Mouse (Mus musculus) midbrain, embryonic 16.5 days (tissue): ENCODE measurements around the gene Tmem171. TPM values are rescaled to one million over a fixed set of nuclear protein-coding genes. Genes with fewer than 3 reads are reported as not detected.
A peak's percentile ranks its signal among the peaks of the same experiment; 100 is the strongest.

Experiments
- ATAC-seq: fragments of 200-750 bp; cut with Nextera tagmentation; 2 replicates; pipeline ENCODE4 v1.8.0; 2017; ENCODE audit warnings: moderate TSS enrichment
- H3K27ac ChIP-seq: fragments of 300-500 bp; sonication (generic); 2 replicates; pipeline ENCODE4 v1.5.1; 2014; ENCODE audit warnings: mild to moderate bottlenecking, low read length, mixed read lengths
- H3K27me3 ChIP-seq: fragments of 300-500 bp; sonication (generic); 2 replicates; pipeline ENCODE4 v1.6.1; 2014; ENCODE audit warnings: low read depth, low read length, mixed read lengths; ENCODE audit not compliant: control insufficient read depth, insufficient read depth
- H3K36me3 ChIP-seq: fragments of 300-500 bp; sonication (generic); 2 replicates; pipeline ENCODE4 v1.6.1; 2014; ENCODE audit warnings: mild to moderate bottlenecking, low read length, moderate library complexity, mixed read lengths; ENCODE audit not compliant: control insufficient read depth, insufficient read depth
- H3K4me1 ChIP-seq: fragments of 300-500 bp; sonication (generic); 2 replicates; pipeline ENCODE4 v1.6.1; 2014; ENCODE audit warnings: mild to moderate bottlenecking, low read length, mixed read lengths; ENCODE audit not compliant: control insufficient read depth, insufficient read depth
- H3K4me2 ChIP-seq: fragments of 300-500 bp; sonication (generic); 2 replicates; pipeline ENCODE4 v1.6.1; 2014; ENCODE audit warnings: mild to moderate bottlenecking, low read length, mixed read lengths
- H3K4me3 ChIP-seq: fragments of 300-500 bp; sonication (generic); 2 replicates; pipeline ENCODE4 v1.5.1; 2014; ENCODE audit warnings: low read depth, mild to moderate bottlenecking, low read length, moderate library complexity, mixed read lengths
- H3K9ac ChIP-seq: fragments of 300-500 bp; sonication (generic); 2 replicates; pipeline ENCODE4 v1.6.1; 2014; ENCODE audit warnings: low read depth, low read length, mixed read lengths
- H3K9me3 ChIP-seq: fragments of 300-500 bp; sonication (generic); replicated peaks from 2 replicates; pipeline ENCODE4 v1.6.1; 2014; ENCODE audit warnings: mild to moderate bottlenecking, low read length, mixed read lengths; ENCODE audit not compliant: control insufficient read depth, poor library complexity, severe bottlenecking
- WGBS: fragments of 180-500 bp; shearing (Covaris S2); extraction: QIAGEN DNeasy Blood & Tissue Kit; methylation state at CpG from one replicate; pipeline ENCODE4 v1.1.7; 2014; 5-methylcytosine and 5-hydroxymethylcytosine counted together
- polyA plus RNA-seq: library from polyadenylated mRNA; unstranded; fragments of >200 nt; fragmentation: Nextera tagmentation; extraction: Ambion mirVana; gene quantifications from 2 replicates; pipeline ENCODE4 v1.2.1, GENCODE M21; 2015

Gene Tmem171
- polyA plus RNA-seq, 1 experiment from 2014 or later: not detected

DNA sequence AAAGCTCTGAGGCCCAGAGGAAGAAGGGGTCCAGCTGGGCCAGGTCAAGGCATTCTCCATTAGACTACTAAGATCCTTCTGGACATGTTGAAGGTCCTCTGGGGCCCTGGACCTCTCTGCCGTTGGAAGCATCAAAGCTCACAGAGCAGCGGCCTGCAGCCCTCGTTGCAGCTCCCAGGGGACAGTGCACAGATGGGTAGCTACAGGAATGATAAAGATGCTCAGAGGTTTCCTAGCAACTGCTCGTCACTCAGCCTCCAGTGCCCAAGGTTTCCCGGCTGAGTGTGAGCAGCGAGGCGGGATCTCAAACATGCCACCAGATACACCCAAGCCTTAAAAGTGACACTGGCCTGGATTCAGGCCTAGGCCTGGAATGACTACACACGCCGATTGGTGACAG, 6.7 kb downstream of the Tmem171 start:
- H3K9me3 ChIP-seq: no peaks in the 10 kb centered on the region
- peak; percentile 66; the same call in 1 of the 2 replicates for ATAC-seq
- no peak overlapping the region for H3K4me3 ChIP-seq
- no peak overlapping the region for H3K27ac ChIP-seq
- no peak overlapping the region for H3K9ac ChIP-seq
- no peaks in the 10 kb centered on the region for H3K27me3 ChIP-seq
- no peak overlapping the region for H3K4me2 ChIP-seq
- WGBS: 32% methylated on average over 9 of the region's 9 CpGs
- peaks cover 2% of the 10 kb centered on the region; the same call in 1 of the 2 replicates for H3K4me1 ChIP-seq
- H3K36me3 ChIP-seq: no peaks in the 10 kb centered on the region

GRCm38 (mm10) chr13:98684144-98684900, 10.3 kb downstream of the Tmem171 start:
- Histone ChIP-seq H3K36me3 (no peaks in the 10 kb centered on the region), H3K4me3 (no peak overlapping the region), H3K4me1 (peaks cover 2% of the 10 kb centered on the region; the same call in 1 of the 2 replicates), H3K4me2 (no peak overlapping the region), H3K27me3 (no peaks in the 10 kb centered on the region), H3K9me3 (no peaks in the 10 kb centered on the region), H3K27ac (no peak overlapping the region), H3K9ac (no peak overlapping the region)
- ATAC-seq: no peak
- 87% methylated on average over 9 of the region's 9 CpGs for WGBS

- no peak overlapping the region for H3K27ac ChIP-seq
- no peaks in the 10 kb centered on the region for H3K9me3 ChIP-seq
- peaks cover 2% of the 10 kb centered on the region; the same call in 1 of the 2 replicates for H3K4me1 ChIP-seq
- ATAC-seq: no peak
- no peak overlapping the region for H3K9ac ChIP-seq
- no peak overlapping the region for H3K4me2 ChIP-seq
- no peaks in the 10 kb centered on the region for H3K36me3 ChIP-seq
- H3K27me3 ChIP-seq: no peaks in the 10 kb centered on the region
- 80% methylated on average over 2 of the region's 2 CpGs for WGBS
- no peak overlapping the region for H3K4me3 ChIP-seq
Observed at GRCm38 (mm10) chr13:98683412-98683811, 11.2 kb downstream of the Tmem171 start.

GRCm38 (mm10) chr13:98680470-98681060, 14.1 kb downstream of the Tmem171 start:
- Histone ChIP-seq H3K4me2 (no peak overlapping the region), H3K4me3 (no peak overlapping the region), H3K27ac (no peak overlapping the region), H3K36me3 (no peaks in the 10 kb centered on the region), H3K27me3 (no peaks in the 10 kb centered on the region), H3K4me1 (no peaks in the 10 kb centered on the region), H3K9me3 (no peaks in the 10 kb centered on the region), H3K9ac (no peak overlapping the region)
- 94% methylated on average over 5 of the region's 5 CpGs for WGBS
- ATAC-seq: no peak

- no peak overlapping the region for H3K27ac ChIP-seq
- no peak overlapping the region for H3K4me3 ChIP-seq
- ATAC-seq: no peak
- WGBS: 45% methylated on average over 4 of the region's 4 CpGs
- H3K4me2 ChIP-seq: no peak overlapping the region
- no peak overlapping the region for H3K9ac ChIP-seq
- no peaks in the 10 kb centered on the region for H3K4me1 ChIP-seq
- H3K9me3 ChIP-seq: no peaks in the 10 kb centered on the region
- H3K36me3 ChIP-seq: no peaks in the 10 kb centered on the region
- H3K27me3 ChIP-seq: no peaks in the 10 kb centered on the region
Observed at GRCm38 (mm10) chr13:98679631-98680041, 15.0 kb downstream of the Tmem171 start.

DNA sequence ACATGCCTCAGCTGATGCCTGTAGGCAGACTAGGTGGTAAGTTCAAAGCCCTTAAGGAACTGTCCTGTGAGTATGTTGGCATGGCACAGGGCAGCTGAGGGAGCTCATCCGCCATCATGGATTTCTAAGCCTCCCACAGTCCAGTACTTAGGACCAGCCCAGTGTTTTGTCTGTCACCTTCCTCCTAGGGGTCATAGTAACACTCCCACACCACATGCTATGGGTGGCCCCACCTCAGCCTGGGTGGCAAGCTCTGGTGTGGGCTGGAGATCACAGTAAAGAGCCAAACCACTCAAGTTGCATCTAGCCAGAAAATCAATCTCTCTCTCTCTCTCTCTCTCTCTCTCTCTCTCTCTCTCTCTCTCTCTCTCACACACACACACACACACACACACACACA, 15.4 kb downstream of the Tmem171 start:
- H3K27me3 ChIP-seq: no peaks in the 10 kb centered on the region
- no peak overlapping the region for H3K4me3 ChIP-seq
- no peak for ATAC-seq
- H3K9ac ChIP-seq: no peak overlapping the region
- H3K36me3 ChIP-seq: no peaks in the 10 kb centered on the region
- H3K4me1 ChIP-seq: no peaks in the 10 kb centered on the region
- H3K27ac ChIP-seq: no peak overlapping the region
- 100% methylated on average over 1 of the region's 1 CpGs for WGBS
- no peaks in the 10 kb centered on the region for H3K9me3 ChIP-seq
- no peak overlapping the region for H3K4me2 ChIP-seq

DNA sequence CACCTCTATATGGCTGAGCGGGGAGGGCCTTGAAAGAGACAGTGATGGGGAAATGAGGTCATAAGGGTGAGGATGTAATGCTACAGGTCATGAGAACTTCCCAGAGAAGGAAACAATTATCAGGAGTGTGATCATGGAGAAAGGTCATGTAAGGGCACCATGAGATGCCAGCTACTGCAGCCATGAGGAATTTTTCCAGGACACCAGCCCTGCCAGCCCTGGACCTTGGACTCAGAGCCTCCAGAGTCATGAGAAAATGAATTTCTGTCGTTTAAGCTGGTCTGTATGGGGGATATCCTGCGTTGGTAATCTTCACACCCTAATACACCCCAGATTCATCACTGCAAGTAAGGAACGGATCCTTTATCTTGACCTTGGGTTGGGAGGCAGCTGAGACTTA, 20.7 kb downstream of the Tmem171 start:
- Histone ChIP-seq H3K27me3 (no peaks in the 10 kb centered on the region), H3K9me3 (no peaks in the 10 kb centered on the region), H3K9ac (no peak overlapping the region), H3K27ac (no peak overlapping the region), H3K4me1 (no peaks in the 10 kb centered on the region), H3K4me3 (no peak overlapping the region), H3K4me2 (no peak overlapping the region), H3K36me3 (no peaks in the 10 kb centered on the region)
- WGBS: 78% methylated on average over 4 of the region's 4 CpGs
- ATAC-seq: no peak

DNA sequence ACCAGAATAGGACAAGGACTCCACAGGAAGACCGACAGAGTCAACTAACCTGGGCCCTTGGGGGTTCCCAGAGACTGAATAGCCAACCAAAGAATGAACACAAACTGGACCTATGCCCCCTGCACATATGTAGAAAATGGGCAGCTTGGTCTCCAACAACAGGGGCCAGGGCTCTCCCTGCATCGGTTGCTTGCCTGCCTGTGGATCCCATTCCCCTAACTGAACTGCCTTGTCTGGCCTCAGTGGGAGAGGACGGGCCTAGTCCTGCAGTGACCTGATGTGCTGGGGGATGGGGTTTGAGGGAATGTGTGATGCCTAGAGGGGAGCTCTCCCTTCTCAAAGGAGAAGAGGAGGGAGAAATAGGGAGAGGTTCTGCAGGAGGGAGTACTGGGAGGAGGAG, 25.3 kb downstream of the Tmem171 start:
- 81% methylated on average over 3 of the region's 3 CpGs for WGBS

GRCm38 (mm10) chr13:98667316-98667715, 27.3 kb downstream of the Tmem171 start:
- no peak overlapping the region for H3K9ac ChIP-seq
- H3K27me3 ChIP-seq: no peaks in the 10 kb centered on the region
- no peaks in the 10 kb centered on the region for H3K36me3 ChIP-seq
- 85% methylated on average over 3 of the region's 3 CpGs for WGBS
- H3K9me3 ChIP-seq: no peaks in the 10 kb centered on the region
- H3K4me2 ChIP-seq: no peak overlapping the region
- H3K27ac ChIP-seq: no peak overlapping the region
- ATAC-seq: no peak
- no peaks in the 10 kb centered on the region for H3K4me1 ChIP-seq
- no peak overlapping the region for H3K4me3 ChIP-seq

More for the DNA sequence above, 25.3 kb downstream of the Tmem171 start:
- Histone ChIP-seq H3K9me3 (no peaks in the 10 kb centered on the region), H3K27me3 (no peaks in the 10 kb centered on the region), H3K36me3 (no peaks in the 10 kb centered on the region), H3K4me2 (no peak overlapping the region), H3K27ac (no peak overlapping the region), H3K4me1 (no peaks in the 10 kb centered on the region), H3K9ac (no peak overlapping the region), H3K4me3 (no peak overlapping the region)
- no peak for ATAC-seq
